Mouse (Mus musculus) frontal cortex, adult 2 months (tissue): ENCODE results near the gene Eprs. TPM values are rescaled to one million over a fixed set of nuclear protein-coding genes. Genes with fewer than 3 reads are reported as not detected.
"Not testable (repeated sequence)": the region's sequence is repeated elsewhere in the genome, so short reads cannot be mapped to it uniquely, and the experiment has no call there.

Source experiments
- DNase-seq, 2 experiments: peaks; one replicate each; pipeline ENCODE4 v3.0.0; 2022; ENCODE audit warnings: low spot score in 1 of 2; ENCODE audit errors: extremely low spot score in 1 of 2
- polyA plus RNA-seq: library from polyadenylated mRNA; depleted of rRNA; stranded (reverse); fragments of >200 nt; gene quantifications from 2 replicates; pipeline ENCODE4 v1.2.3, GENCODE M21; 2012; rRNA removed

Eprs gene
- 34.0 and 36.7 TPM in 2 replicates for polyA plus RNA-seq

GRCm38 (mm10) chr1:185362677-185363520 is at the start of gene Eprs:
Gene Eprs (plus strand): TSS chr1:185363044.
- DNase-seq, result peak; percentile 96 to 99

- no peak for DNase-seq
Measured at GRCm38 (mm10) chr1:185314546-185314945, 48.3 kb upstream of the Eprs start.

- DNase-seq, result peak in 1 of 2 experiments; percentile 33
Measured at GRCm38 (mm10) chr1:185315846-185316568, 46.8 kb upstream of the Eprs start.

- DNase-seq, result not testable (repeated sequence)
Measured at GRCm38 (mm10) chr1:185327754-185328345, 35.0 kb upstream of the Eprs start.

GRCm38 (mm10) chr1:185328721-185329610 is 33.9 kb upstream of the Eprs start, which contains the start of gene Iars2:
Gene Iars2 (minus strand): TSS chr1:185329396.
- DNase-seq, result peak; percentile 67 to 92

GRCm38 (mm10) chr1:185329851-185330250 is 33.0 kb upstream of the Eprs start:
- DNase-seq, result no peak

GRCm38 (mm10) chr1:185331364-185331763 is 31.5 kb upstream of the Eprs start:
- no peak for DNase-seq

GRCm38 (mm10) chr1:185331983-185332430 is 30.8 kb upstream of the Eprs start, which contains the start of gene Bpnt1:
Gene Bpnt1 (plus strand): TSS chr1:185332149.
- peak; percentile 71 to 88 for DNase-seq

- DNase-seq, result no peak
Measured at GRCm38 (mm10) chr1:185333651-185334050, 29.2 kb upstream of the Eprs start.

GRCm38 (mm10) chr1:185334136-185334535 is 28.7 kb upstream of the Eprs start:
- no peak for DNase-seq

GRCm38 (mm10) chr1:185335231-185335765 is 27.5 kb upstream of the Eprs start:
- no peak for DNase-seq

- DNase-seq, result no peak
Measured at GRCm38 (mm10) chr1:185336535-185336934, 26.3 kb upstream of the Eprs start.

GRCm38 (mm10) chr1:185342441-185342840 is 20.4 kb upstream of the Eprs start:
- DNase-seq, result no peak

GRCm38 (mm10) chr1:185343422-185343821 is 19.4 kb upstream of the Eprs start:
- DNase-seq, result no peak

- no peak for DNase-seq
Measured at GRCm38 (mm10) chr1:185346188-185346587, 16.7 kb upstream of the Eprs start.

- no peak for DNase-seq
Measured at GRCm38 (mm10) chr1:185349741-185350140, 13.1 kb upstream of the Eprs start.

GRCm38 (mm10) chr1:185350611-185351010 is 12.2 kb upstream of the Eprs start:
- no peak for DNase-seq

- DNase-seq, result no peak
Measured at GRCm38 (mm10) chr1:185352151-185352550, 10.7 kb upstream of the Eprs start.

GRCm38 (mm10) chr1:185353351-185353750 is 9.5 kb upstream of the Eprs start:
- DNase-seq, result no peak

GRCm38 (mm10) chr1:185354731-185355130 is 8.1 kb upstream of the Eprs start:
- DNase-seq, result no peak
